Mouse (Mus musculus) cerebellum, adult 9-10 months (tissue): ENCODE measurements at regions not wholly inside any gene's neighbourhood (a gene's known extent, or its start where the extent isn't known, plus 50 kb on each side); places are given as distances from the start of the nearest gene placed in this dataset.
"Not testable (repeated sequence)": the region's sequence is repeated elsewhere in the genome, so short reads cannot be mapped to it uniquely, and the experiment has no call there.

Experiments used
- DNase-seq: peaks from one replicate; pipeline ENCODE4 v3.0.0; 2022

DNA sequence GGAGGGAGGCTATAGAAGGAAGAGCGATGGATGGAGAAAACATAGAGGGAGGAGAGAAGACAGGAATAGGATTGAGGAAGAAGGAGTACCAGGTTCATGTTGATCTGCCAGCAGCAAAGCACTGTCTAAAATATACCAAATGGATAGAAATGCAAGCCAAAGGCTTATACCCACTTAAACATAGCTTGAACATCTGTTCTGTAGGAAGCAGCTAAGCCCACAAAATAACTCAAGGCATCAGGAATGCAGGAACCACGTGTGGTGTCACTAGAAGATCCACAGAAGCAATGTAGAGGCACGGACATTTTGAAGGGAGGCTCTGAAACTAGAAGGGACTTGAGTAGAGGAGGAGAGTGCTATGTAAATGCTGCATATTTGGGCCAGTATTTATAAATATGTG is 78.9 kb downstream of the Smgc start:
- no peak for DNase-seq

DNA sequence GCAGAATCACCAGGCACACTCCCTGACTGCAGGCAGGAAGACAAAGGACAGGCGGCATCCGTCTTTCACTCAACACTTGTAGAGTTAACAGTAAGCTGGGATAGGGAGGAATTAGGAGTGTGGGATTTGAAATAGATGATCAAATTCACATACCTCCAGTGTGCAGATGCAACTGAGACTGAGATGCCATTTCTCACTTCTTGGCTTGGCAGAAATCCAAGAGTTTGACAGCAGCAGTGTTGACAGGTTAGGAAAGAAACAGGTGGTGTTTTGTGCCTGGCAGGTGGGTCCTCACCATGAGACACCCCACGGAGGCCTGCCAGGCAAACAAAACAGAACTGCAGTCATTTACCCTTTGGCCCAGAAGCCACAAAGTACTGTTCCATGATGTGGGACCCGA is 79.8 kb downstream of the Smgc start:
- peak; percentile 28 for DNase-seq

DNA sequence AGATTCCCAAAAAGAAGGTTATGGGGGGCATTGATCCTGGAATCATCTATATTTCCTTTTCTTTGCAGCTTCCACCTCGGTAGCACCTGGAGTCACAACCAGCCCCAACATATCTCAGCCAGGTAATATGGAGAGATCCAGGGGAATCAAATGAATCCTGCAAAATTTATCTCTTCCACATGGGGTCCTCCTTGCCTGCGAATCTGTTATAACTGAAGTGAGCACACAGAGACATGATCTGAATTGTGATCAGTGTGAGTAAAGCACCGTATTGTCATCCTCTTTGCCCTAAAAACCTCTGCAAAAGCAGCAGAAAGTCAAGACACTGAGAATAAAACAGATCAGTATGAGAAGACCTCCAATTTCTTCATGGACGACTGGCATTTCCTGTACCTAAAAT is 86.5 kb downstream of the Smgc start:
- DNase-seq = no peak

DNA sequence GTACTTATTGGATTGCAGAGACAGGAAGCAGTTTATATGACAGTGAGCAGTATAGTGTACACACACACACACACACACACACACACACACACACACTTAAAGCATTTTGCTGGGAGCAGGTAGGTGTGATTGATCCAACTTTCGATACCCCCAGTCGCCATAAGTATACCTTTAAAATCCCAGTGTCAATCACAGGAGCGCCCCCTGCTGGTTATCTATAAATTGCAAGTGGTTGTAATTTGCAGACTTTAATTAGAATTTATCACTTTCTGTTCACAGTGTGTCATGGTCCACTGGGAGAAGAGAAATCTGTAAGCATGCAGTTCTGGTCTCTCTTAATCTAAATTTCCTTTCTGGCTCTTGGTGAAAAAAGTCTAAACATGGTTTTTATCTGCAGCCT is 89.4 kb downstream of the Smgc start:
- DNase-seq = no peak

DNA sequence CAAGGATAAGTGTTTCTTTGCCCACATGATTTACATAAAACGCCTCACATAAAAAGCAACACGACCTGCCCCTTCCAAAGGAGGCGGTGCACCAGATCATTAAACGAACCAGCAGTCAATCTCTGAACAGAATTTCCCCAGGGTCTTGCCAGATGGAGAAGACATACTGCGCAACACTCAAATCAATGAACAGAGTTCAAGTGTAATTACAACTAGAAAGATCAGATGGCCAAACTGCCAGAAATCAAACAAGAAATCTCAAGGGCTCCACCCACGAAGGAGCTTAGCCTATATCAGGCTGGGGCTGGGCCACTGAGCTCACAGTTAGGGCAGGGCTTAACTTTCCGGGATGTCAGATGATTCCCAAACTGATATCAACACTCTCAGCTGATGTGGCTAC is 90.4 kb downstream of the Smgc start:
- no peak for DNase-seq

DNA sequence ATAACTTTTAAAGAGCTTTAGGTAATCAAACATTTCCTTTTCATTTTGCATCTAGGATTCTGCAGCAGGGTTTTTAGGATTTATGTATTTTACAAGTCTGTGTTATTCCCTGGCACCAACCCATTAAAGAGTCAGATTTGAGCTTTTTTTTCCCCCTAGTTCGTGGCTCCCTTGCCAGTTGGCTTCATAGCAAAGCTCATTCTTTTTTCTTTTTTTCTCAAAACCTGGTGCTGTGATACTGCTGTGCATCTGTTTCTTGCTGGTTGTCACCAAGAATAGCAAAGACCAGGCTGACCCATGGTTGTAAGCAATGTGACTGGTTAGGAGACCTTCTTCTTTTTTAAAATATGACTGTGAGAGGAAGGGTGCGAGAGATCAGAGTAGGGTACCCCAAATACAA is 93.7 kb upstream of the Cntn1 start:
- DNase-seq = no peak

DNA sequence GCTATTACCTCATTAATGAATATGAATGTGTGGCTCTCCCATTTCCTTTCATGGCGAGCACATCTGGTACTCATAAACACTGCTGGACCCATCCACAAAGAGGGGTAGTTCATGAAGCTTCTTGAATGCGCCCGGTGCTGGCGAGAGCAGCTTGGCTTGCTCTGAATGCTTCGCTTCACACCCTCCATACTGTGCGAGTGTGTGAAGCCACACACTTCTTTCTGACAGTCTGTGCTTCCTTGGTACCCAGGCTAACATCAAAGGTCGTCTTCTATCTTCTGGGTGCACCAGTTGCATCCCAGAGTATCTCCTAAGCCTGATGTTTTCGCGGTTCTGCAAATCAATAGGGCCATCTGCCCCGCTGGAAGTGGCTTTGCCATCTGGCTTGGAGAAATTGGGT is 85.8 kb upstream of the Cntn1 start:
- DNase-seq = no peak

DNA sequence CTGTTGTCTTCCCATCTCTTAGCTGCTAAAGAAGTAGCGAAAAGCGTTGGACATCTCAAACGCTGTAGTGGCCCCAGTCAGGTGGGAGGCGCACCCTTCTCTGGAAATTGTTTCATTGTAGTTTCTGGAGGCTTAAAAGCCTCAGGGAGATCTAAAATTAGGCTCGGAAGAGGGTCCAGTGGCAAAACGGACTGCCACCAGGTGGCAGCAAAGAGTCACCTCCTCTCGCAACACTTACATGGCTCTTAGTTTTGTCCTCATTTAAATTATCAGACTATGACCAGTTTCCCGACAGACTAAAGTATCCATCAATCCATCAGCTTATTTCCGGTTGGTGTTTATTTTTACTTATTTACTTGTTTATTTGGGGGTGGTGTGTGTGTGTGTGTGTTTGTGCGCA is 81.6 kb upstream of the Cntn1 start:
- DNase-seq = peak; percentile 80

DNA sequence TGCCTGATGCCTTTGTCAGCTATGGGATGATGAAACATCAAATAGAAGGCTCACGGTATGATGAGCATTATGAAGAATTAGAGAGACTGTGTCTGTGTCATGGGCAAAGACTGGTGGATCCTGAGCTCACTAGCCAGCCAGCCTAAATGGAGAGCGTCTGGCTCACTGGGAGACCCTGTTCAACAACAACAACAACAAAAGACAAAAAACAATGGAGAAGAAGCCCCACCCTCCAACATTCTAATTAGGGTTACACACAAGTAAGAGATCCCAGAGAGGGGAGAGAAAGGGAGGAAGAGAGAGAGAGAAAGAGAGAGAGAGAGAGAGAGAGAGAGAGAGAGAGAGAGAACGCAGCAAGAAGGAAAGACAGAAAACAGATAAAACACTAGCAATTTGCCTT is 79.6 kb upstream of the Cntn1 start:
- DNase-seq = no peak

DNA sequence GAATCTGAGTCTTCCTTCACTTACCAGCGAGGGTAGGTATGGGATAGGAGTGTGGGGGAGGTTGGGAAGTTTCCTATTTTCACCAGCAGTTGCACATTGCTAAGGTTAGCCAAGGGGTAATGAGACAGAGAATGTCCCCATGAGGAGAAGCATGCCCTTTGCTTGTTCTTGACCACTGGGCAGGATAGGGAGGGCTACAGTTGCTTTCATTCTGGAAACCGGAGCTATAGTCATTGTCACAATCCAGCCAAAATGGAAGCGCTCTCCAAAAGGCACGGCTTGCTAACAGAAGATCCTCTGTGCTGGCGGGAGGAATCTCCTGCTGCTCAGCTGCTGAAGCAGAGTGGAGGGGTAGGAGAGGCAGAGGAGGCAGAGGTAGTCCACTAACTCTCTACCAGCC is 79.1 kb upstream of the Cntn1 start:
- DNase-seq = no peak

DNA sequence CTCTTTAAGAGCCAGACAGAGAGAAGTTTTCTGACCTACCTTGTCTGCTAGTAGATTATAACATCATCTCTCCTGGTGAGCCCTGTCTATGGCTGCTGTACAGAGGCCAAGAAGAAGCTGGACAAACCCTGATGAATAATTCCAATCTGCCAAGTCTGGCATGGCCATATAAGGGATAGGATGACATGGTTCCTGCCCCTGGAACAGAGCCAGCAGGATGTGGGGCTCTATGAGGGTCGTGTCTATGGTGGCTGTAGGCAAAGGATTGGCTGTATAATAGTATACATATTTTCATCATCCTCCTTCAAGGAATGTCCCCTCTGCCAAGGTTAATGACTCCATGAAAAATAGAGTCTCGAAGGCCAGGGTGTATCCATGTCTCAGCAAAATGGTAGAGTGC is 75.4 kb upstream of the Cntn1 start:
- no peak for DNase-seq

DNA sequence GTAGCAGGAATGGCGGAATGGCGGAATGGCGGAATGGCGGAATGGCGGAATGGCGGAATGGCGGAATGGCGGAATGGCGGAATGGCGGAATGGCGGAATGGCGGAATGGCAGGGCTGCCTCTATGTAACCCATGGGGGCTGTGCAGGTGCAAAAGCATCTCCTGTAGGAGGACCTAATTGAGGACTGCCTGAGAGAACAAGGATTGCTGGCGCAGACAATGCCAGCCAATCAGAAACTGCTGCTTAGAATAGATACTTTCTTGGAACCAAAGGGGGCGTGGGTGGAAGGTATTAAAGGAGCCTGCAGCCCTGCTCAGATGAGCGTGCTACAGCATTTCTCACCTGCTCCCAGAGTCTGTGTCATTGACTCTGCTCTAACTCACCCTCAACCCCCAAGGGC is 67.8 kb upstream of the Cntn1 start:
- not testable (repeated sequence) for DNase-seq

DNA sequence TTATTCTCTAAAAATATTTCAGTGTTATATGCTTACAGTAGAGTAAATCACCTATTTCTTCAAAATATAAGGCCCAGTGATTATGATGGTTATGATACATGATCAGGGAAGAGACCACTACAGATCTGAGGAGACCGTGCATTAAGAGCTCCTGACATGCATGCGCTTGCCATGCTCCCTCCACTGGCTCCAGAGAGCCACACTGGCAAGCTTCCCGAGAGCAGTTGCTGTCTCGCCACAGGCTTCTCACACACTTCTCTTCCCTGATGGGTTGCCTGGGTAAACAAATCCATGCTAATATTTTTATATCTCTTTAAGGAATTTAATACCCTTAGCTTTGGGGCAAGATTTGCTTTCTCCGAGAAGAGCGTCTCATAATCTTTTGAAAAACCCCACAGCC is 50.9 kb upstream of the Cntn1 start:
- DNase-seq = peak; percentile 75
